Mouse (Mus musculus): ENCODE measurements around the gene Thoc7.

DNA sequence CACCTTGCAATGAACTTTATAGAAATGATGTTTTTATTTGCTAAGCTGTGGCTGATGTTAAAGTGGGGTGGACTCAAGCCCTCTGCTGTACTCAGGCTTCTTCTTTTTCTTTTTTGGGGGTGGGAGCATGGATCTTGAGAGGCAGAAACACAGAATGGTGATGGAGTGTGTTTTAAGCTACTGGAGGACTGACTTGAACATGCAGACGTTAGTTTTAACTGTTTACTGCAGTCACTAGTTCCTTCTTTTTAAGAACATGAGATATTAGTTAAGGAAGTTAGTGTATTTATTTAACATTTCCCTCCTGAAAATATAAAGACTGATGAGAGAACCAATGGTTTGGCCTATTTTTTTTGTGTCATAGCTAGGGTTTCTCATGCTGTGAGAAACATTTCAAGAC is 1.9 kb upstream of the Thoc7 start:
- TF ChIP-seq CTCF (IDR thresholded peaks at IDR 0.05; ENCODE audit: insufficient read depth, low read length) (no peak), POLR2A (IDR thresholded peaks at IDR 0.05; ENCODE audit: borderline replicate concordance, extremely low read depth, low read depth, low read length) (no peak)

Data from lung, adult 2 months (tissue).